Mouse (Mus musculus): Measurements from ENCODE around the gene Adad2.

The Adad2 gene

DNA sequence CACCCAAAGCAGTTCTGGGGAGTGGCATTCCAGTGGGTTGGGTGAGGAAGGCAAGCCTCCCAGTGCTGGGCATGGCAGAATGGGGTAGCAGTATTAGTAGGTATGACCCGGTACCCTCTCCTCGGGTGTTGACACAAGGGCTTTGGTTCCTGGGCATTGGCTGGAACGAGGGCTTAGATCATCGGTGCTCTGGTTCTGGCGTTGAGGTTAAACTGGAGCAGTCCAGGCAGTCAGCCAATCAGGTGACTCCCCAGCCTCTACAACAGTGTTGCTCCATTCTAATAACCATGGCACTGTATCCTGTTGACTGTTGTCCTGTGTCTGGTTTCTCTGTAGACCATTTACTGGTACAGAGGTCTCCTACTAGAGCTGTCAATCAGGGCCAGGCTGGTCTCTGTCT, 5.0 kb downstream of the Adad2 start:
- DNase-seq, result no peak

DNA sequence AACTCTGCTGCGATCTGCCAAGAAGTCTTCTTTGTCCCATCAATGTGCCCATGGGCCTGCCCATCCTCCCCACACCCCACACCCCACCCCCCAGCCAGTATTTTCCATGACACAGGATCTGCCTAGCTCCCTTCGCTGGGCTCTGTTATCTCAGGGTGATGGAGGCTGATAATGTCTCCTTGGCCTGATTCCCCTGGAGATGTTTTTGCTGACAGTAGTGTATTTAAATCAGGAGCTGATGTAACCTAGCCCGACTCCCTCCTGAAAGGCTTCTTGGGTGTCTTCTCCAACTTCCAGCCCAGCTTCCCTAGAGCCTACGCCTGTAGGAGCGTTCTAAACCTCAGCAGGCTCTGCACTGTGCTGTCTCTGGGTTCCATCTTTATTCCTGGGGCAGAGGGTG, 6.3 kb downstream of the Adad2 start:
- DNase-seq, result no peak

DNA sequence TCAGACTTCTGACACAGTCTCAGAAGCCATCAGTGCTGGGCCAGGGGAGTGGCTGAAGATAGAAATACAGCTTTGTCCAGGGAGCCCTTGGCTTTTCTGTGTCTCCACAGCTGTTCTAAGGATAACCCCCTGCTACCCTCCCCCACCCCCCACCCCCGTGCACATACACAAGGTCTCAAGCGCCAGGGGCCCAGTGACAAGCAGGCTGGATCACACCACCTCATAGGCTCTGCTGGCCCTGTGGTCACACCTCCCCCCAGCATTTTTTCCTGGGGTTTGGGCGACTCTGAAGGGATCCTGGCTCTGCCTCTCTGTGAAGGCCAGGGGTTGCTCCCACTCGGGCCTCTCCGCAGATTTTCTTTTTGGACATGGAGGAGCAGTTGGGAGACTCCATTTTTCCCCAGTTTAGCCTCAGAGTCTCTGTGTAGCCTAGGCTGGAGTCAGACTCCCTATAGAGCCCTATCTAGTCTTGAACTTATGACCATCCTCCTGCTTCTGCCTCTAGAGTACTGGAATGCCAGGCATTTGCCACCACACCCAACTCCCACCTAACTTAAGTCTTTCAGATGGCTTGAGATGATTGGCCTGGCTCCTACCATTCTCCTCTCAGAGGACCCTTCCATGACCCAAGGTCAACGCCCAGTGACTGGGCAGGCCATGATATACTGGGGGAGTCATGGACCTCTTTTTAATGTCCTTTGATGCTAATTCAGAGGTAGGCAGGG, 7.7 kb downstream of the Adad2 start:
- DNase-seq, result no peak

DNA sequence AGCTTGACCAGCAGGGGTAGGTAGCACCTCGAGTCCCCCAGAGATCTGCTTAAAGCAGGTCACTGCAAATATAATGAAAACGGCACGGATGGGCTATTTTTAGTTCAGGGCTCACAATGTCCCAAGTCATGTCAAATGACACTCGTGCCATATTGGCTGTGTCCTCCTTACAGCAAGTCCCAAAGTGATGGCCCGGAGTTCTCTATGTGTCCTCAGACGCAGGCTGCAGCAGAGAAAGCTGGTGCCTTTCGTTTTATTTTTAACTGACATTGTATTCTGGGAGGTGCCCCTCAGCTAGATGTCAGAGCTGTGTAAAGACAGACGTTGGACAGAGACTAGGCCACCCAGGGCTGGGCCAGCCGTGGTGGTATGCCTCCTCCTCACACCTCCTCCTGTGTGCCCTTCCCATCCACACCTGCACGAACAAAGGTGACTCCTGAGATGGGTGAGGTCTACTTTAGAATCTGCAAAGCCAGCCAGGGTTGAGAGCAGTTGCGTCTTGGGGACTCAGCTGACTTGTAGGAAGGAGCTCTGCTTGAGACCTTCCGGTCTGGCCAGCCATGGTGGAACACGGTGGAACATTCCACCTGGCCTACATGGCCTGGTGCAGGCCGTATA, 8.4 kb downstream of the Adad2 start:
- DNase-seq, result no peak

DNA sequence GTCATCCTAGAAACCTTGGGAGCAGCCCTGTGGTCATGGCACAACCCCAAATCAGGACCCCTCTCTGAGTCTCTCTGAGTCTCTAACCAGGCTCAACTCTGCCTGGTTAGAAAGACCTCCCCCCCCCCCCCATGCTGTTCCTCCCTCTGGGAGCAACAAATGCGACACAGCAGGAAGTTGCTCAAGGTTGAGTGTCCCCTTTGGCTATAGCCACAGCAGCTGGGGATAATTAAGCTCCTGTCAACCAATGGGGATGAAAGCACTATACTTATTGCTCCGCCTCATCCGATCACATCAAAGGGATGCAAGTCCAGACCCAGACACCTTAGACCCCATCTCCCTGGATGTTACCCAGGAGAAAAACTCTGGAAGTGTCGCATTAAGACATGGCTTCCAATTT, 10.0 kb downstream of the Adad2 start:
- no peak for DNase-seq

DNA sequence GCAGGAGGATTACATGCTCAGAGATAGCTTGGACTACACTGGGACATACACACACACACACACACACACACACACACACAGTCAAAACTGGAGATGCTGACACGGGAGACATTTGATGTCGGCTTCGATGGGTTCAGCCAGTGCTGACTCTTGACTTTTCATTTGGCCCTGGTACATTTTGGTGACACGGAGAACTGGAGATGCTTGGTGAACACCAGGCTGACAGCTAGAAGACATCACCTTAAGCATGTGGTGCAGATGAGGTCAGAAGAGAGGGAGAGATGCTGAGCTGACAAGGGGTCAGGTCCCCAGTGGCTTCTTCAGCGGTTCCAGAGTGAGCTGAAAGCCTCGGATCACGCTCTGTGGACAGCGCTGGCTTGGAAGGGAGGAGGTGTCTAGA, 10.5 kb downstream of the Adad2 start:
- no peak for DNase-seq

DNA sequence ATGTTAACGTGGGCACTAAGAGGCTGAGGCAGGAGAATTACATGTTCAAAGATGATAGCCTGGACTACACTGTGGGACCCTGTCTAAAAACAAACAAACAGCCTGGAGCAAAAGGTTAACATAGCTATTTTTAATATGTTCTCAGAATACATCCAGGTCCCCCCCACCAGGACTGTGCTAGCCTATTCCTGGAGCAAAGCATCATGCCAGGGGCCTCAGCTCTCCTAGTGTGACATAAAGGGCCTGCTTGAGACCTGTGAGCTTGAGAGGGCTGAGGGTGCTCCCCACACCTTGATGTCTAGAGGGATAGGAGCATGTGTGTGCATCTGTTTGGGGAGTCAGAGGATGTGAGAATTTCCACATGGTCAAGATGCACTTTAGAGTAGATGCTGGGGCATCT, 11.2 kb downstream of the Adad2 start:
- no peak for DNase-seq

DNA sequence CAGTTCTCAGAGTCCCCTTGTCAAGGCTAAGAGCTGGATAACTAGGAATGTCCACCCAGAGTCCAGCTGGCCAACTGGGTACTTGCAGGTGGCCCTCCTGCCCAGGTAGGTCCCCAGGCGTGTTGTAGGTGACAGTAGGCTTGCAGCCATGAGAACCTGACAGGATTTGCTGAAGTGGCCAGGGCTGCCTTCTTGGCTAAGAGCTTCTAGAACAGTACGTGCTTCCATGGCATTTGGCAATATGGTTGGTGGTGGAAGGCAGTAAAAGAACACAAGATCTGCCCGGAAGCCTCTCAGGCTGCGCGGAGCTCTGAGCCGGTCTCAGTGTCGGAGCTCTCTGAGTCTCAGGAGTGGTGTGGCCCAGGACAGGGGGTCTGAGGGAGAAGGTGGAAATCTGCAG, 12.4 kb downstream of the Adad2 start:
- DNase-seq, result no peak

DNA sequence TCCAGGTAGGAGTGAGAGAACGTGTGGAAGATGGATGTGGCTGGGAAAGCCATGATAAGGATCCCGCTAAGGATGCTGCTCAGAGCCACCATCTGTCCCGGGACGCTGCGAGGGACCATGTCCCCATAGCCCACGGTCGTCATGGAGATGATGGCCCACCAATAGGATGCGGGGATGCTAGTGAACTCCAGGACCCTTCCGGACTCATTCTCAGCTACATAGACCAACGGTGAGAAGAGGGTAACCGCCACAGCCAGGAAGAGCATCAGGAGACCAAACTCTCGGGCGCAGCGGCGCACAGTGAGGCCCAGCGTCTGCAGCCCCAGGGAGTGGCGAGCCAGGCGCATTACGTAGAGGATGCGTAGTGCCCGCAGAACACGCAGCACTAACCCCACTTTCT, 13.2 kb downstream of the Adad2 start:
- no peak for DNase-seq

DNA sequence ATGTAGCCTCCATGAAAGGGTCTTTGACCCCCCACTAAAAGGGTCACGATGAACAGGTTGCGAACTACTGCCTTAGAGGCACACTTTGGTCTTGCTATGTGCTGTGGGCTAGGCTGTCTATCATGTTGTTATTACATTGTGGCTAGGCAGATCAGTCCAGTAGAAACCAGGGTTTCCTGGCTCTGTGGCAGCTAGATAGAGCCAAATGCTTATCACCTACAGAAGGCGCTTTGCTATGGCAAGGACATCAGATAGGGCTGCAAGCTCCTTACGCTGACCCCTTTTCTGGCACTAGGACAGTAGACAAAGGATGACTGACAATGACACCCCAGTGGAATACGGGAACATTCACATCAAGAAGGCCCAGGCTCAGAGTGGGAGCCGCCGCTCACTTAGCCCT, 14.7 kb downstream of the Adad2 start:
- no peak for DNase-seq

DNA sequence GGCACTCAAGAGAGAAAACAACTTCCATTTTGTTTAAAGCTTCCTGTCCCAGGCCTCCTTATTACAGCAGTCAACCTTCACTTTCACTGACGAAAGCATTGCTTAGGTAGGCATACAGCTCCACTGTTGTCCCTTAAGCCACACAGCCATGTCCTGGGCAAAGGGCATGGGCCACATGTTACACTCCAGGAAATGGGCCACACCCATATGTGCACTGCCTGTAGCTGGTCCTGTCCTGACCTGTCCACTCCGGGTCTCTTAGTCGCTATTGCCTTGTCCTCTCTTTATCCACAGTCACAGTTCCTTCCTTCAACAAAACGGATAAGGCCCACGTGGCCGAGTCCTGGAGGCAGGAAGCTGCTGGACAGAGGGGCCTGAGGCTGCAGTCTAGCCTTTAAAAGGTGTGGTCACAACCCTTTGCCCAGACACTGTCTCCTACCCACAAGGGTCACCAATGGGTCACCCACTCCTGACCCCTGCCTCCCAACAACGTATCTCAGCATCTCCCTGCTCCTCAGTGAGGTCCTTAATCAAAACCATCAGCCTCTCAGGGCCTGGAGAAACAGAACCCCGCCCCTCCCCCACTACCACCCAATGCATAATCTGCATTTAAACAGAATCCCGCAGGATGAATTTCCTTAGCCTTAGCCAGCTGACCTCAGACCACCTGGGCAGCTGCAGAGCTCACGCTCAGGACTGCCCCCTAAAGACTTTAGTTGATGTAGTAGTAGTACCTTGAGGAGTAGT, 15.2 kb downstream of the Adad2 start:
- DNase-seq, result no peak

DNA sequence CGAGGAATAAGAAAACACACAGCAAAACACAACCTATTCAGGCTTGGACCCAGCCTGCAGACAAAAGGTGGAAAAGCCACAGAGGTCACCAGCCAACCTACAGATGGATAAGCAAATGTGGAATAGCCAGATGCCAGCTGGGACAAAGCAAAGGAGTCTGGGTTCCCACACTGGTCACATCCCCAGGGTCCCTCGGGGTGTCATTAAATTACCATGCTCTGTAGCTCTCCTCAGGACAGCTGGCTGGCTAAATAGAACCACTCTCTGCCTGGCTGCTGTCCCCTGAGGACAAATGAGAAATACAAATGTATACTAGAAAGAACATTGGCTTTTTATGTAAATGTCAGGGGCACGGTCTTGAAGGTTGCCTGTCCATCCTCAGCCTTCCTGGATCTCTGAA, 18.3 kb downstream of the Adad2 start:
- DNase-seq, result no peak

DNA sequence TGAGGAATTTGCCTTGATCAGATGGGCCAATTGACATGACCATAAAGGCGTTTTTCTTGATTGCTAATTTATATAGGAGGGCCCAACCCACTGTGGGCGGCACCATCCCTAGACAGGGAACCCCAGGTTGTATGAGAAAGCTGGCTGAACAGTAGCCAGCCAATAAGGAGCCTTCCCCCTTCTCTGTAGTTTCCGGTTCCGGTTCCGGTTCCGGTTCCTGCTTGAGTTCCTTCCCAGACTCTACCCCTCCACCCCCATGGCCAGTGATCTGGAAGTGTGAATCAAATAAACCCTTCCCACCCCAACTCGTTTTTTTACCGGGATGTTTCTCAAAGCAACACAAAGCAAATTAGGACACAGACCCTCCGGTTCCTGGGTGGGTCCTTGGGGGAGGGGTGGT, 19.7 kb downstream of the Adad2 start:
- no peak for DNase-seq

DNA sequence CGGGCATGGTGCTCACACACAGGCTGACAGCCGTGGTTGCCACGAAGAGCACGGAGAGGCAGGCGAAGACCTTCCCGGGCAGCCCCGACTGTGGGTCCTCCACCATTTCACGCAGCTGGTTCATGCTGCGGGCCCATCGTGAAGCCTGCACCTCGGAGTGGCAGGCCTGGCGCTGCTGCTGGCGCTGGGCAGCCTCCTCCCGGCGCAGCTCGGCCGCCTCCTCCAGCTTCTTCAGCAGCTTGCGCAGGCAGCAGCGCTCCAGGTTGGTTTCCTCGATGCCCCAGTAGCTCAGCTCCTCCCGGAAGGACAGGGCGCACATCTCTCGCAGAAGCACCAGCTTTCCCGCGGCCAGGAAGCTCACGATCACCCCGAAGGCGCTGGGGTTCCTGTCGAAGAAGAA, 20.4 kb downstream of the Adad2 start:
- no peak for DNase-seq

DNA sequence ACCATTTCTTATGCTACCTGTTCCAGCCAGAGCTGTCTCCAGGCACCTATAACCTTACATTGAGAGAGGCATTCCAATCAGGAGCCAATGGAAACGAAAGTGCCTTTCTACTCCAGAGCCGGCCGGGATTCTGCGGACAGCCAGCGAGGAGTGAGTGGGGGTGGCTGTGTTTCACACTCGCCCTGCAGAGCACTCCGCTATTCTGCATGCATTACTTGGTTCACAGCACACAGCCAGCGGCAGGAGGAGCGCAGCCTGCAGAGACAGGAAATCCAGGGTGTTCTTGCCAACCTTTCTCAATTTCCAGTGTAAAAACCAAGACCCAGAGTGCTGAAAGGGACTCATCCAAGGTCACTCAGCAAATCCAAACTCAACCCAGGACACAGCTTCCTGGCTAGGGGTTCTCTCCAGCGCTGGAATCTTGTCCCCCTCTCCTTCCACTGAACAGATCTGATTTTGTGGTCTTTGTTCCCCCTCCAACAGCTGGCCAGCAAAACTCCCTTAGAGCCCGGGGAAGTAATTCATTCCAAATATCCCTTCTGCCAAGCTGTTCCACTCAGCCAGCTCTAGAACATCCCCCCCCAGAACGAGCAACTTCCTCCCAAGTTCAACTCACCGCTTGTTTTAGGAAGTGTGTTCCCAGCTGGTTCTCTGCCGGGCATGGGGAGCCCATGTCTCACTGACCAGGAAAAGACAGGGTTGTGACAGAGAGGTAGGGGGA, 22.2 kb downstream of the Adad2 start:
- no peak for DNase-seq

DNA sequence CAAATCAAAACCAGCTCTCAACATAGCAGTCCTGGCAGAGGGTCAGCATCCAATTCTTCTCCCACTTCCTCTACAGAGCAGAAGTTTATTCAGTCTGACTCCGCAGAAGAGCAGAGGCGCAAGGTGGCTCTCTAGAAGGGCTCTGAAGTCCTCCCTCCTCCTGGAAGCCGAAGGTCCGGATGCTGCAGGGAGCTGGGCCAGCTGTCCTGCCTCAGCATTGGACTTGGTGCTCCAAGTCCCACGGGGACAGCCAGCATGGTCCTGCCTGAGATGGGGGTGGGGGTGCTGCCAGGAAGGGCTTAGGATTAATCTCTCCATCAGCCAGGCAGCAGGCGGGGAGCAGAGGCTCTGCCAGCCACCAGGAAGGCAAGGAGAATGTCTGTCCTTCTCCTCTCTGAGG, 22.8 kb downstream of the Adad2 start, which contains the start of gene Kcng4:
Kcng4 (minus strand) TSS at position 303 of the 400 bp plus-strand sequence.
- DNase-seq, result no peak

DNA sequence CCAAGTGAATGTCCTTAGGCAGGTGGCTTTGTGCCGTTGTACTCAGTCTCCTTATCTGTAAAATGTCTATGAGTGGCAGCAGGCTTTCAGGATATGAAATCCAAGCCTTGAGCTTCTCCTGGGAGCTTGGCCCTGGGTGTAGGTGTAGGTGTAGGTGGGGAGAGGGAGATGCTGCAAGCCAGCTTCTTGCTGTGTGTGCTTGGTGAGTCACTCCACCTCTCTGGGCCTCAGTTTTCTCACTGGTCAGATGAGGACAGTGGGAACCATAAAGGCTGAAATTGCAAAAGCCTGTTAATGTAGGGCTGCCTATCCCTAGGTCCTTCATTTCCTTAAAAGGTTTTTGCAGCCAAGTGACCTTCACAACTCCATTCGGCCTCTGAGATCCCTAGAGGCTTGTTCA, 23.4 kb downstream of the Adad2 start:
- no peak for DNase-seq

DNA sequence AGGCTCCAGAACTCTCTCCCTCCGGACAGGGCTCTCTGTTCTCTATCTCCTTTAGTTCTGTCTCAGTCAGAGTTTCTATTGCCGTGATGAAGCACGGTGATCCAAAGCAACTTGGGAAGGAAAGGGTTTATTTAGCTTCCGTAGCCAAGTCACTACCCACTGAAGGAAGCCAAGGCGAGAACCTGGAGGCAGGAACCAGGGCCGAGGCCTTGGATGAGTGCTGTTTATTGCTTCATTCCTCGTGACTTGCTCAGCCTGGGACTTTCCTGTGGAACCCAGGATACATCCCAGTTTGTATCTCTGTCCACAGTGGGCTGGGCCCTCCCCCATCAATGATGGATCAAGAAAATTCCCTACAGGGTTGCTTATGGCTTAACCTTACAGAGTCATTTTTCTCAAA, 24.2 kb downstream of the Adad2 start:
- DNase-seq, result no peak

DNA sequence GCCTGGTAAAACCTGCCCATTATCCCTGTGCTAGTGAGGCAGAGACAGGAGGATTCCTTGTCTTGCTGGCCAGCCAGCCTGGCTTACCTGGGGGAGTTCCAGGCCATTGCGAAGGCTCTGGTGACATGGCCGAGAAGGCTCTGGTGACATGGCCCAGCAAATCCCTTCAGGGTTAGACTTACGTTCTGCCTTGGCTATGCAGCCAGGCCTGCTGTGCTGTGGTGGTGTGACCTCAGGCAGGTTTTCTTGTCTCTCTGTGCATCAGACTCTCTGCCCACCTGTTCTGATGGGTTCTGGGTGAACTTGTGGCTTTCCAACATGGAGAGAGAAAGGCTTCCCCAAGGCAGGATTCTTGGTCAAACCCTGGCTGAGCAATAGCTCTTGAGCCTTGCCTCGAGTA, 24.8 kb downstream of the Adad2 start:
- no peak for DNase-seq

DNA sequence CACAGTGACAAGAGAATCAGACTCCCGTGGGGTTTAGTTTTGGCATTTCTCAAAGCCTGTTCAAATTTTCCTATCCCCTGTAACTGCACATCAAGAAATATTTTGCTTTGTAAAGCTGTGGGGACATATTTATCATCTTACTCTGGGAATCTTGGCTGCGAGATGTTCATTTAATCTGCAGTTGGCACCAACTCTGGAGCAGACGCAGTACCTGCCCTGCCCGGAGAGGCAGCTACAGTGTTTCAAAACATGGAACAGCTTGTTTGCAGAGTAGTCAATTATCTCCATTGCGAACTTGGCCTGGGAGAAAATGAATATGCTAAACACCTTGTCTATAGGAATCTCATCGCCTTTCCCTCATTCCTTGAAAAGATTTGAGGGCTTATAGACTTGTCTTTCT, 25.7 kb downstream of the Adad2 start:
- DNase-seq, result no peak

DNA sequence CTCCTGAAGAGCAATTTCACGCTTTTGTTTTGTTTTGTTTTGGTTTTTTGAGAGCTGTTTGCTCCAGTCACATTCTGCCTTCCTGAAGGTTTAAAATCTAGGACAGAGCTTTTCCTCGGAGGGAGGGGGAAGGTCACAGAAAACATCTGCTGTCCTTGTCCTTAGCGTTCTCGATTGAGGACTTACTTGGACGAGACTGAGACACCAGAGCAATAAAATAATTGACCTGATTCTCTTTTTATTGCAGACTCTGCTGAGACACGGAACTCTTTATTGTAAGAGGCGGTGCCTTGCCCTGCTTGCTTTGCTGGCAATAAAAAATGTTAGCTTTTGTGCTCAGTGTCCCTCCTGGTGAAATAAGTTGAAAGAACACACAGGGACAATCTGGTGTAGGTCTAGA, 27.3 kb downstream of the Adad2 start:
- no peak for DNase-seq

DNA sequence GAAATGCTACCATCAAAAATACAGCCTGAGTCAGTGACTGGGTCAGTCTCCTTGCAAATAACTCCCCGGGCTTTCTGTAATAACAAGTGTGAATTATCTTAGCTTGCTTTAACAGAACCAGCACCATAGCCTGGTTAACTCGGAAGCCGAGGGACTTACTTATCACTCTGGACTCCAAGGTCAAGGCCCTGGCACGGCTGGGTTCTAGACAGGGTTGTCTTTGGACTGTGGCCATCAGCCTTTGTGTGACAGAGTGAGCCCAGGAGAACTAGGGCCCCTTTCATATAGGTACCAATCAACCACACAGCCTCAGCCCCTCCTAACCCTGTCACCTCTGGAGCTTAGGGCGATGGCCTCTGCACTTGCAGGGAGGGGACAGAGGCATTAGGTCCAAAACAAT, 28.5 kb downstream of the Adad2 start:
- DNase-seq, result no peak

DNA sequence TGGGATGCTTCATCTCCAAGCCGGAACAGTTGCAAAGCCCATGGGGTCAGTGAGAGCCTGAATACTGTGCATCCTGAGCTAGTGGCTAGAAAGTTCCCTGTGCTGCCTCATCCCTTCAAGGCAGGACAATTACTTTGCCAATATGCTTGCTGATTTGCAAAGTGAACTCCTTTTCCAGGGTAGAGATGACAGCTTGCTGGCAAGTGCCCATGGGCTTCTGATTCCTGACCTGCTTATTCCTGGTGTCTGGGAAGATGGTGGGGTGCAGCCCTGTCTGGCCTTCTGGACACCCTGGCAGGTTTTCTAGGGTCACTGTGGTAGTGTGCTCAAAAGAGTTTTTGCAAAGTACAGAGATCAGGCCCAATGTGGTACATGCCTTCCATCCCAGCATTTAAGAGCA, 30.4 kb downstream of the Adad2 start:
- DNase-seq, result no peak
